Mouse (Mus musculus) hindbrain, embryonic 11.5 days (tissue): ENCODE measurements around the gene Sirt3. TPM values are rescaled to one million over a fixed set of nuclear protein-coding genes. Genes with fewer than 3 reads are reported as not detected.
"Not testable (repeated sequence)": the region's sequence is repeated elsewhere in the genome, so short reads cannot be mapped to it uniquely, and the experiment has no call there.

Experiments used
- ATAC-seq: fragments of 200-750 bp; cut with Nextera tagmentation; 2 replicates; pipeline ENCODE4 v1.8.0; 2017; ENCODE audit warnings: mild to moderate bottlenecking, moderate TSS enrichment, moderate library complexity; ENCODE audit not compliant: low FRiP score
- DNase-seq: peaks from one replicate; pipeline ENCODE4 v3.0.0-alpha.2; 2015; ENCODE audit warnings: low spot score
- H3K27ac ChIP-seq: fragments of 300-500 bp; sonication (generic); 2 replicates; pipeline ENCODE4 v1.5.1; 2014; ENCODE audit warnings: mild to moderate bottlenecking, low read depth, low read length
- H3K27me3 ChIP-seq: fragments of 300-500 bp; sonication (generic); 2 replicates; pipeline ENCODE4 v1.6.1; 2014; ENCODE audit warnings: mild to moderate bottlenecking, low read length, moderate library complexity, mixed read lengths; ENCODE audit not compliant: control insufficient read depth, insufficient read depth
- H3K36me3 ChIP-seq: fragments of 300-500 bp; sonication (generic); 2 replicates; pipeline ENCODE4 v1.6.1; 2014; ENCODE audit warnings: mild to moderate bottlenecking, low read length, moderate library complexity, mixed read lengths; ENCODE audit not compliant: control insufficient read depth, insufficient read depth
- H3K4me1 ChIP-seq: fragments of 300-500 bp; sonication (generic); replicated peaks from 2 replicates; pipeline ENCODE4 v1.6.1; 2014; ENCODE audit warnings: low read length, mixed read lengths; ENCODE audit not compliant: control insufficient read depth, insufficient read depth
- H3K4me2 ChIP-seq: fragments of 300-500 bp; sonication (generic); replicated peaks from 2 replicates; pipeline ENCODE4 v1.6.1; 2014; ENCODE audit warnings: mild to moderate bottlenecking, low read depth, low read length
- H3K4me3 ChIP-seq: fragments of 300-500 bp; sonication (generic); 2 replicates; pipeline ENCODE4 v1.5.1; 2014; ENCODE audit warnings: low read depth, low read length
- H3K9ac ChIP-seq: fragments of 300-500 bp; sonication (generic); 2 replicates; pipeline ENCODE4 v1.6.1; 2014; ENCODE audit warnings: low read depth, low read length
- H3K9me3 ChIP-seq: fragments of 300-500 bp; sonication (generic); 2 replicates; pipeline ENCODE4 v1.6.1; 2016; ENCODE audit warnings: low read length; ENCODE audit not compliant: control insufficient read depth
- WGBS: fragments of 180-500 bp; shearing (Covaris S2); extraction: QIAGEN DNeasy Blood & Tissue Kit; methylation state at CpG from one replicate; pipeline ENCODE4 v1.1.7; 2014; 5-methylcytosine and 5-hydroxymethylcytosine counted together
- polyA plus RNA-seq: library from polyadenylated mRNA; unstranded; fragments of >200 nt; fragmentation: Nextera tagmentation; extraction: Ambion mirVana; gene quantifications from 2 replicates; pipeline ENCODE4 v1.2.1, GENCODE M21; 2014

Sirt3 gene
- polyA plus RNA-seq, 1 experiment from 2014 or later = 23.3 TPM

GRCm38 (mm10) chr7:140902036-140902875 is 20.1 kb upstream of the Sirt3 start:
- Histone ChIP-seq H3K4me2 (no peak overlapping the region), H3K27me3 (no peaks in the 10 kb centered on the region), H3K36me3 (peaks cover 6% of the 10 kb centered on the region; the same call in 1 of the 2 replicates), H3K9me3 (no peaks in the 10 kb centered on the region), H3K4me3 (no peak overlapping the region), H3K9ac (no peak overlapping the region), H3K4me1 (no peaks in the 10 kb centered on the region), H3K27ac (no peak overlapping the region)
- 79% methylated on average over 15 of the region's 15 CpGs for WGBS
- ATAC-seq = no peak
- no peak for DNase-seq

GRCm38 (mm10) chr7:140900220-140900619 is 18.1 kb upstream of the Sirt3 start, which contains the start of gene Cox8b:
TSS of gene Cox8b (minus strand) at chr7:140900446.
- DNase-seq (no peak), ATAC-seq (no peak)
- peaks cover 8% of the 10 kb centered on the region; the same call in 1 of the 2 replicates for H3K36me3 ChIP-seq
- H3K27ac ChIP-seq = no peak within 1 kb of the TSS
- no peak within 1 kb of the TSS for H3K4me3 ChIP-seq
- no peak within 1 kb of the TSS for H3K4me2 ChIP-seq
- no peaks in the 10 kb centered on the region for H3K27me3 ChIP-seq
- 80% methylated on average over 10 of the region's 10 CpGs for WGBS
- H3K4me1 ChIP-seq = no peaks in the 10 kb centered on the region
- H3K9ac ChIP-seq = no peak within 1 kb of the TSS
- H3K9me3 ChIP-seq = no peaks in the 10 kb centered on the region

- no peak for DNase-seq
- Histone ChIP-seq H3K4me1 (no peaks in the 10 kb centered on the region), H3K27me3 (no peaks in the 10 kb centered on the region), H3K9me3 (no peaks in the 10 kb centered on the region), H3K9ac (no peak overlapping the region), H3K4me2 (no peak overlapping the region), H3K36me3 (peaks cover 11% of the 10 kb centered on the region; the same call in 1 of the 2 replicates), H3K27ac (no peak overlapping the region), H3K4me3 (no peak overlapping the region)
- ATAC-seq = no peak
- 73% methylated on average over 3 of the region's 3 CpGs for WGBS
Observed at GRCm38 (mm10) chr7:140899121-140899520, 17.0 kb upstream of the Sirt3 start.

- Histone ChIP-seq H3K9ac (no peak overlapping the region), H3K4me3 (no peak overlapping the region), H3K4me1 (no peaks in the 10 kb centered on the region), H3K36me3 (peaks cover 12% of the 10 kb centered on the region; the same call in 1 of the 2 replicates), H3K9me3 (no peaks in the 10 kb centered on the region), H3K27ac (no peak overlapping the region), H3K27me3 (no peaks in the 10 kb centered on the region), H3K4me2 (no peak overlapping the region)
- DNase-seq (no peak), ATAC-seq (no peak)
- 89% methylated on average over 7 of the region's 7 CpGs for WGBS
Observed at GRCm38 (mm10) chr7:140897863-140898262, 15.8 kb upstream of the Sirt3 start.

GRCm38 (mm10) chr7:140894611-140895010 is 12.5 kb upstream of the Sirt3 start:
- WGBS = 95% methylated on average over 3 of the region's 3 CpGs
- Histone ChIP-seq H3K36me3 (peaks cover 18% of the 10 kb centered on the region; the same call in 1 of the 2 replicates), H3K27me3 (no peaks in the 10 kb centered on the region), H3K4me3 (no peak overlapping the region), H3K4me1 (no peaks in the 10 kb centered on the region), H3K9ac (no peak overlapping the region), H3K27ac (no peak overlapping the region), H3K4me2 (no peak overlapping the region), H3K9me3 (no peaks in the 10 kb centered on the region)
- ATAC-seq (no peak), DNase-seq (no peak)

- Histone ChIP-seq H3K9me3 (no peaks in the 10 kb centered on the region), H3K27me3 (no peaks in the 10 kb centered on the region), H3K4me2 (no peak overlapping the region), H3K4me3 (no peak overlapping the region), H3K27ac (no peak overlapping the region), H3K36me3 (peaks cover 18% of the 10 kb centered on the region), H3K9ac (no peak overlapping the region), H3K4me1 (no peaks in the 10 kb centered on the region)
- no peak for DNase-seq
- ATAC-seq = no peak
- 88% methylated on average over 7 of the region's 7 CpGs for WGBS
Observed at GRCm38 (mm10) chr7:140894031-140894430, 11.9 kb upstream of the Sirt3 start.

- not testable (repeated sequence) for DNase-seq, H3K4me2 ChIP-seq, H3K4me3 ChIP-seq, H3K36me3 ChIP-seq, ATAC-seq, H3K27me3 ChIP-seq, H3K9me3 ChIP-seq, H3K4me1 ChIP-seq, H3K9ac ChIP-seq, H3K27ac ChIP-seq
- WGBS = 94% methylated on average over 16 of the region's 16 CpGs
Observed at GRCm38 (mm10) chr7:140890636-140891035, 8.5 kb upstream of the Sirt3 start.

- H3K27ac ChIP-seq = peak overlapping the region; percentile 49
- peak overlapping the region; percentile 81 for H3K9ac ChIP-seq
- H3K27me3 ChIP-seq = no peaks in the 10 kb centered on the region
- ATAC-seq = peak; percentile 75
- no peak for DNase-seq
- H3K4me1 ChIP-seq = 0 out of 2 replicates have a peak, but pooled peaks cover 2% of the 10 kb centered on the region
- H3K36me3 ChIP-seq = no peaks in the 10 kb centered on the region
- H3K9me3 ChIP-seq = no peaks in the 10 kb centered on the region
- 0% methylated on average over 12 of the region's 12 CpGs for WGBS
- H3K4me3 ChIP-seq = peak overlapping the region; percentile 93
- peak overlapping the region; percentile 88 for H3K4me2 ChIP-seq
Observed at GRCm38 (mm10) chr7:140882469-140882803, 327 bp upstream of the Sirt3 start.
